Mouse (Mus musculus) embryo, embryonic 11 days (tissue): ENCODE measurements around the gene Resp18.
"Not testable (repeated sequence)": the region's sequence is repeated elsewhere in the genome, so short reads cannot be mapped to it uniquely, and the experiment has no call there.

Experiments used
- DNase-seq: peaks from one replicate; pipeline ENCODE4 v3.0.0-alpha.2; 2015

The Resp18 gene

GRCm38 (mm10) chr1:75232489-75232888 is 45.7 kb downstream of the Resp18 start:
- not testable (repeated sequence) for DNase-seq

- DNase-seq, result no peak
Observed at GRCm38 (mm10) chr1:75231664-75232152, 46.5 kb downstream of the Resp18 start, which contains the start of gene A630095N17Rik. Gene A630095N17Rik, minus strand, starts transcription at chr1:75232102.

- DNase-seq, result no peak
Observed at GRCm38 (mm10) chr1:75231224-75231623, 47.0 kb downstream of the Resp18 start.

GRCm38 (mm10) chr1:75230335-75230994 is 47.8 kb downstream of the Resp18 start:
- DNase-seq, result no peak

GRCm38 (mm10) chr1:75229158-75229557 is 49.1 kb downstream of the Resp18 start:
- DNase-seq, result no peak

- no peak for DNase-seq
Observed at GRCm38 (mm10) chr1:75227653-75228052, 50.6 kb downstream of the Resp18 start.

GRCm38 (mm10) chr1:75226138-75226537 is 52.1 kb downstream of the Resp18 start:
- no peak for DNase-seq

GRCm38 (mm10) chr1:75225473-75225872 is 52.7 kb downstream of the Resp18 start:
- DNase-seq, result no peak

GRCm38 (mm10) chr1:75223532-75223931 is 54.7 kb downstream of the Resp18 start:
- no peak for DNase-seq

- DNase-seq, result no peak
Observed at GRCm38 (mm10) chr1:75222926-75223325, 55.3 kb downstream of the Resp18 start.
